Mouse (Mus musculus): ENCODE results near the gene Carhsp1.

DNA sequence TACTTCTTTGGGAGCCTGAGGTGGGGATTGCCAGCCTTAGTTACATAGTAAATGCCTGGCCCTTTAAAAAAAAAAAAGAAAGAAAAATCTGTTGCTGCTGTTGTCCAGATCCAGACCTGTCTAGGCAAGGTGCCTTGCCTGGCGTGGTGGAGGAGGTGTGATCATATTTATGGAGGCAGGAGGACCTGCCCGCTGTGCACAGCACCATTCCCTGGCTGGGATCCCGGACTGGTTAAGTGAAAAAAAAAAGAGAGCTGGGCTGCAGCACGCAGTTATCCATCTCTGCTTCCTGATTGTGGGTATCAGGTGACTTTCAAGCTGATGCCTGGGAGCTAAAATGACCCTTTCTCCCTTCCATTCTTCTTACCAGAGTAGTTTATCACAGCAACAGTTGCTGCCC, 13.1 kb upstream of the Carhsp1 start:
- TF ChIP-seq CTCF (IDR thresholded peaks at IDR 0.05; ENCODE audit: low read depth) = no peak
- no peak for TF ChIP-seq EP300 (IDR thresholded peaks at IDR 0.05; ENCODE audit: low read depth)

All from liver, postnatal 0 days (tissue).